Mouse (Mus musculus) forelimb bud, embryonic 11.5 days (tissue): ENCODE results near the gene Ociad1.

Source experiments
- DNase-seq: peaks from one replicate; pipeline ENCODE4 v3.0.0-alpha.2; 2012; ENCODE audit warnings: low read depth, low spot score

Ociad1 gene

DNA sequence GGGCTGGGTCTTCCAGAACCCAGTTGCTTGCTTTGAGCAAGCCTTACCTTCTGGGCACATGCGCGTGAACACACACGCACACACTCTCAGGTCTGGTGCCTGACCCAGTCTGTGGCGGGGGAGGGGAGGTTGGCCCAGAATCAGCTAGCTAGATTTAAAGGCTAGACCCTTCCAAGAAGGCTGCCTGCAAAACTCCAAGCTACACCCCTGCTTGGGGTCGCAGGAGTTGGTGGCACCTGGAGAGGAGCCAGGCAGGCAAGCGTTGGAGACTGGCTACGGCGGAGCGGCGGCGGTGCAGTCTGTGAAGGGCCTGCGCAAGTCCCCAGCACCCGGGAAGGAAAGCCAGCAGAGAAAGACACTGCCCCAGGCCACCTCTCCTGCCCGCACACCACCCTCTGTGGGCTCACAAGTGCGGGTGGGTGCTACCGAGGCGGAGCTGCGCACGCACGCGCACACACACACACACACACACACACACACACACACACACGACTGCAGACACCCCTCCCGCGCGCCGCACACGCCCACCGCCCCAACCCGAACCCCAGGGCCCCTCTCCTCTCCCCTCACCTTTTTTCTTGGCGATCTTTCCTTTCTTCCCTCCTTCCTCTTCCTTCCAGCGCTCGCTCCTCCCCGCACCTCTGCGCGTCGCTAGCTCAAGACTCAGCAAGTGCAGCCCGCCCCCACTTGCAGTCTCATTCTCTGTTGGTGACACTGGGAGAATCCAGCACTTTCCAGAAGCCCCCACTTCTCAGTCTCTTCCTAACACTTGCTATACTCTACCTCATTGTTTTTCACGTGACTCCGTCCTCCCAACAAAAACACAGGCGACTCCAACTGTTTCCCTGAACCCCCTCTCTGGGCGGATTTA lies 45.6 kb downstream of the Ociad1 start:
- peak; percentile 32 for DNase-seq

- no peak for DNase-seq
Measured at GRCm38 (mm10) chr5:73338832-73339163, 46.2 kb downstream of the Ociad1 start.

- DNase-seq = no peak
Measured at GRCm38 (mm10) chr5:73339779-73340722, 47.5 kb downstream of the Ociad1 start.

DNA sequence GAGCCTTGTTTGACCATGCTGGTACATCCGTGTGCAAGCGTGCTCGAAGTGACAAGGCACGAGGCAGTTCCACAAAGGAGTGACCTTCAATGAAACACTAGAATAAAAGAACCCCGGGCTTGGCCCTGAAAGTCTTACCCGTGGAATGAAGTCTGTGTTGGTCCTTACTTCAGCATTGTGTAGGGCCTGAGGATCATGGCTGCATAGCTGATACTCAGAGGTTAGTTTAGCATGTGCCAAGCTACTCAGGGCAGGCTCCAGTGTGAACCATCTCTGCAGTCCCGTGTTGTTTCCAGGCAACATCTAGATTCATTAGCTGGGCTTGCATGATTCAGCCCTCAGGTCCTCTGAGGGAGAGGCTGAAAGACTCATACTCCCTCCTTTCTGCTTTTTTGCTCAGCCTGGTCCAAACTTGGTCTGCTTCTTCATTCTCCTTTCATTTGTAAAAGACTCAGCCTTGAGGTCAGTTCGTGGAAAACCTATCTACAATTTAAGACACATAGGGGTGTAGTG lies 48.2 kb downstream of the Ociad1 start, which contains the start of gene Ociad2:
TSS of gene Ociad2 (minus strand) at position 306 of the 513 bp plus-strand sequence.
- no peak for DNase-seq

DNA sequence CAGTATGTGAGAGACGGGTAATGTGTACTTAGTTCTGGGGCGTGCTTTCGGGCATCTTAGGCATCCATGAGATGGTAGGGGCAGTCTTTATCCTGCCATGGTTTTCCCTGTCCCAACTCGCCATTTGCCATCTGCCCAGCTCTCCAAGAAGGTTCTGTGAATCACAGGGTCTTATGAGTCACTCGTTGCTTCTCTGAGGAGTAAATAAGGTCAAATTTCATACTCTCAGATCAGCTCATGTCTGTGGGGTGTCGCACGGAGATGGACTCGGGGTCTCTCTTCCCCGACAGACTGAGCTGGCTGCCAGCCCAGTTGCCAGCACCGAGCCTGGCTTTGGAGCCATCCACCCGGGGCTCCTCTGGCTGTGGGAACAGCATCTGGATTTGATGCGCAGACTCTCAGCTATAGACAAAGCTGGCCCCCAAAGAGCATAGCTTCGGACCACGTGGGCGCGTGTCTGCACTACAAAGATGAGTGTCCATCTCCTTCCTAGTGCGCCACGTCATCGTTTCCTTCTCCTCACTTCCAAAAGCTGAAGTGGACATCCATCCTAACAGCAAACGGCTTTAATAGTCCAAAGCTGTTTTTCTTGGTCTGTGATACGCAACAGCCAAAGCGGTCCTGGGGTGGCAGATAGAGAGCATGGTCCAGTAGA lies 50.2 kb downstream of the Ociad1 start:
- DNase-seq = no peak

DNA sequence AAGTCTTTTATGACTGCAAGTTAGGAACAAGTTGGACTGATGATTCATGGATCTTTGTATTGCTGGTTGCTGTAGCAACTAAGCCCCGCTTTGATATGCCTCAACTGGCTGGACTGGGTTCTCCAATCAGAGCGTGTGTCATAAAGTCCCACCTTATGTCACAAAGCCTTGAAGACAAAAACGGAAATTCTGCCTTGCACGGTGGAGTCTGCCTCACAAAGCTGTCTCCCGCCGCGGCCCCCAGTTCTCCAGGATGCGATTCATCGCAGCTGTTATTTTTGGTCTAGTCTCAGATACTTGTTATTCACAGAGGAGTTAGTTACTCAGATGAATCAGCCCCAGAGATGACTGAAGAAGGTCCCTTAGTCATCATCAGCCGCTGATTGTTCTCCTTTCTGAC lies 51.7 kb downstream of the Ociad1 start:
- no peak for DNase-seq

- DNase-seq = no peak
Measured at GRCm38 (mm10) chr5:73345254-73345653, 52.7 kb downstream of the Ociad1 start.

GRCm38 (mm10) chr5:73349514-73349913 lies 56.9 kb downstream of the Ociad1 start:
- DNase-seq = no peak

GRCm38 (mm10) chr5:73351796-73352195 lies 59.2 kb downstream of the Ociad1 start:
- no peak for DNase-seq

DNA sequence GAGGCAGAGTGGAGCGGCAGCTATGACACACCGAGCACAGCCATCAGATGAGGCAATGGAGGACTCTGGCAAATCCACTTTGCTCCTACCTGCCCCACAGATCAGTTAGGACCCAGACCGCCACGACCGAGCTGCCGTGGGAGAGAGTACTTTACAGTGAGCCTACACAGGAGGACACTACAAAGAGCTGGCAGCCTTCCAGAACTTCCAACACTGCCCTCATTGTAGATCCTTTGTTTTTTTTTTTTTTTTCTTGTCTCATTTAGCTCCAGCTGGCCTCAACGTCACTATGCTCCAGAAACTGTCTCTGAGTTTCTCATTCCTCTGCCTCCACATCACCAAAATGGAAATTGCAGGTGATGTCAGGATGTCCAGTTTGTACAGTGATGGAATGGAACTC lies 60.9 kb downstream of the Ociad1 start:
- no peak for DNase-seq

GRCm38 (mm10) chr5:73353978-73354377 lies 61.4 kb downstream of the Ociad1 start:
- DNase-seq = no peak

- no peak for DNase-seq
Measured at GRCm38 (mm10) chr5:73355393-73355792, 62.8 kb downstream of the Ociad1 start.

- DNase-seq = no peak
Measured at GRCm38 (mm10) chr5:73359134-73359751, 66.7 kb downstream of the Ociad1 start.

DNA sequence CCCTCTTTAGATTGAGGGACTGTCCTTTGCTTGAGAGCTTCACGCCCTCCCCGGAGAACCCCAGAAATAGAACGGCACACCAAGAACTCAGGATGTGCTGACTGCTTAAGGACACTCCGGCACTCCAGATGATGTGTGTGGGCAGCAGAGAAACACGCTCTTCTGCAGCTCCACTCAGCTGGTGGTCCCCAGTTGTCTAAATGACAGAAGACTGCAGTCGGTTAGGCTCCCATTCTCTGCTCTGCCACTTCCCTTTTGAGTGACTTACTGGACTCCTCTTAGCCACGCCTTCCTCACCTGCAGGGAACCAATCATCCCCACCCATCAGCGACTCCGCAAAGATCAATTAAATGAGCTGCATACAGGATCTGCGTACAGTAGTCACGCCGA lies 67.2 kb downstream of the Ociad1 start:
- no peak for DNase-seq

- no peak for DNase-seq
Measured at GRCm38 (mm10) chr5:73360240-73360639, 67.7 kb downstream of the Ociad1 start.

DNA sequence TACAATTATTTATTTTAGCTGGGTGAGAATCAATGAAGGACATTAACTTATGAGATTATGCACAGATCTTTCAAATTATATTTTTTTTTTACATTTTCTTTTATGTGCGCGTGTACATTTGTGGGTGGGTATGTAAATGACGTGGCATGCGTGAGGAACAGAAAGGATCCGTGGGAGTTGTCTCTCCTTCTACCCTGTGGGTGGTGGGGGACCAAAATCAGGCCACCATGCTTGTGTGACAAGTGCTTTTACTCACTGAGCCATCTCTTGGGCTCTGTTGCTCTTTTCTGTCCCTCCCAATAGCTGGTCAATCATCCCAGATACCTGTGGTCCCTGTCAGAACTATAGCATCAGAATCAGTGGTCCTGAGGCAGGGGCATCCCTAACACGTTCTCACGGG lies 69.8 kb downstream of the Ociad1 start:
- no peak for DNase-seq

DNA sequence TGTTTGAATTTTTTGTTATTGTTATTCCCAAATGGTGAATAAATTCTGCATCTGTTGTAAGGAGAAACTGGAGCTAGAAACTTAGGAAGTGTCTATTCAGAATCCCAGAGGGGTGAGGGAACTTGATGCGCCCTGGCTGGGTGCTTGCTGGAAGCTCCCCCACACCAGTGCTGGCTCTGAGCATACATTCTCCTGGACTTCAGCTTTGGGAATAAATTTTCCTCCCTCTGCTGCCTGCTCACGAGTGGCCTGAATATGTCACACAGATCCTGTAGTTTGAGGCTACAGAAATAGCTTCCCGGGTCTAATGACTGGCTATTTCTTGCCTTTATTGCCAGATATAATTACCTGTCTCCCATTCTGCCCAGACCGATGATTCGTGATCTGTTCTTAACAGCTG lies 70.2 kb downstream of the Ociad1 start:
- DNase-seq = no peak
